Comparison of ENCODE assay signal across 23 mouse cellular contexts in the genomic region with DNA sequence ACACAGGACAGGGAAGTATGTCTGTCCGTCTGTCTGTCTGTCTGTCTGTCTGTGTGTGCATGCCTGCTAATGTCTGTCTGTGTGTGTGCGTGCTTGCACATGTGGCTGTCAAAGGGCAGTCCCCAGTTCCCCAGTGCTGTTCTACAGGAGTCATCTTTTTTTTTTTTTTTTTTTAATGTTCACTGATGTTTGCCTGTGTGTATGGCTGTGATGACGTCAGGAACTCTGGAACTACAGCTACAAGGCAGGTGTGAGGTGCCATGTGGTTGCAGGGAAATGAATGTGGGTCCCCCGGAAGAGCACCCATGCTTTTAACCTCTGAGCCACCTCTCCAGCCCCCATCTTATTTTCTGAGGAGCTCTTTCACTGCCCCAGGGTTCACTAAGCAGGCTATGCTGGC. TPM values are rescaled to one million over a fixed set of nuclear protein-coding genes. Genes with fewer than 3 reads are reported as not detected.
DNase-seq lines count a peak whose midpoint lies in the region; ATAC-seq lines count a peak whose summit lies in the region.
"Had no signal": no experiment of that assay in that cellular context is flagged by ENCODE, and none has a peak within 500 bp of the region (broad histone marks: within the 10 kb centered on the region; RNA-seq: fewer than 3 reads in every experiment).

No protein-coding gene starts in this region.

- no peaks in the 10 kb centered on the region for H3K27me3 ChIP-seq in heart, embryonic 15.5 days
- H3K27me3 ChIP-seq: embryonic facial prominence, embryonic 15.5 days; hindbrain, embryonic 13.5 days; intestine, embryonic 15.5 days had no signal

- H3K27ac ChIP-seq in heart, embryonic 15.5 days, result peak overlapping the region; percentile 20; the same call in 1 of the 2 replicates
- H3K27ac ChIP-seq: embryonic facial prominence, embryonic 15.5 days; forebrain, embryonic 10.5 days; gastrocnemius, adult 2 months; hindbrain, embryonic 13.5 days; intestine, embryonic 15.5 days had no signal

- peaks cover 11% of the 10 kb centered on the region; the same call in 1 of the 2 replicates for H3K4me1 ChIP-seq in heart, embryonic 15.5 days (replicated peaks)
- H3K4me1 ChIP-seq: forebrain, embryonic 10.5 days had no signal

- DNase-seq in heart, postnatal 10 days, result no peak
- DNase-seq in CD4-positive helper T cell, adult 2 months (ENCODE audit: low read depth, low spot score), result peak; percentile 67
- peak; percentile 70 for DNase-seq in naive thymus-derived CD4-positive, alpha-beta T cell, adult 2 months (ENCODE audit: low read depth)
- peak; percentile 66 for DNase-seq in thymus, postnatal 14 days
- DNase-seq in cerebellum, adult 18-20 months, result no peak
- no peak for DNase-seq in retina, postnatal 1 day
- DNase-seq in kidney, postnatal 10 days, result no peak
- DNase-seq: adrenal gland, adult 2 months; adrenal gland, postnatal 25 days; cerebellum, adult 2 months; cerebellum, postnatal 10 days; gastrocnemius, adult 2 months; gastrocnemius, postnatal 36 days; heart, adult 11 months had no signal

- WGBS in heart, embryonic 15.5 days, result 90% methylated on average over 4 of the region's 4 CpGs

- peaks cover 61% of the 10 kb centered on the region for H3K36me3 ChIP-seq in heart, embryonic 15.5 days

- no peaks in the 10 kb centered on the region for H3K9me3 ChIP-seq in heart, embryonic 15.5 days (replicated peaks)
- H3K9me3 ChIP-seq: embryonic facial prominence, embryonic 15.5 days; forebrain, embryonic 10.5 days; G1E; hindbrain, embryonic 13.5 days; intestine, embryonic 15.5 days had no signal

- no peak overlapping the region for H3K4me2 ChIP-seq in heart, embryonic 15.5 days
- H3K4me2 ChIP-seq: embryonic facial prominence, embryonic 15.5 days; hindbrain, embryonic 13.5 days; intestine, embryonic 15.5 days had no signal

- H3K4me3 ChIP-seq in heart, embryonic 15.5 days, result no peak overlapping the region
- H3K4me3 ChIP-seq: embryonic facial prominence, embryonic 15.5 days; erythroblast, embryonic 14.5 days; forebrain, embryonic 10.5 days; gastrocnemius, adult 2 months; hindbrain, embryonic 13.5 days; intestine, embryonic 15.5 days had no signal

- H3K9ac ChIP-seq in heart, embryonic 15.5 days, result no peak overlapping the region
- H3K9ac ChIP-seq: embryonic facial prominence, embryonic 15.5 days; hindbrain, embryonic 13.5 days; intestine, embryonic 15.5 days had no signal

- no peak for ATAC-seq in heart, embryonic 15.5 days (replicated peaks; ENCODE audit: insufficient number of reproducible peaks, insufficient read depth, low FRiP score, low read depth)
- ATAC-seq: activated CD4-positive, CD25-positive, alpha-beta regulatory T cell, adult 4 months; forebrain, embryonic 14.5 days; intestine, embryonic 15.5 days had no signal

- intact Hi-C loops in heart, postnatal 10 days (cut with DNase I), result no loop called here

RNA-seq across cellular contexts. Expression of gene Pik3ip1, which starts 20.3 kb away (rescaled TPM):
- polyA plus RNA-seq in heart, embryonic 15.5 days (2015; fragmentation: Nextera tagmentation; extraction: Ambion mirVana), result 35.1 and 36.1 TPM in 2 replicates
- 10 to 100 TPM; 25.2 to 31.0 TPM for total RNA-seq in heart, postnatal 10 days (2021)

RNA-seq across cellular contexts. Expression of gene Patz1, which starts 21.2 kb away (rescaled TPM):
- polyA plus RNA-seq in heart, embryonic 15.5 days (2015; fragmentation: Nextera tagmentation; extraction: Ambion mirVana), result 20.0 and 32.0 TPM in 2 replicates
- total RNA-seq in heart, postnatal 10 days (2021), result 10 to 100 TPM; 34.9 to 38.5 TPM

RNA-seq across cellular contexts. Expression of gene Drg1, which starts 43.7 kb away (rescaled TPM):
- 142 and 159 TPM in 2 replicates for polyA plus RNA-seq in heart, embryonic 15.5 days (2015; fragmentation: Nextera tagmentation; extraction: Ambion mirVana)
- 10 to 100 TPM; 72.2 to 78.9 TPM for total RNA-seq in heart, postnatal 10 days (2021)

Comparison
In these comparisons a context has a peak if more than half of its experiments do, and no peak if none do; other contexts are left out.
1. DNase-seq: peak in CD4-positive helper T cell, adult 2 months (single experiment), naive thymus-derived CD4-positive, alpha-beta T cell, adult 2 months (single experiment) and thymus, postnatal 14 days (single experiment); none in heart, postnatal 10 days (0 of 2), cerebellum, adult 18-20 months (0 of 2), retina, postnatal 1 day (single experiment) and kidney, postnatal 10 days (single experiment).